Mouse (Mus musculus): ENCODE data around the gene Gm47841.

The Gm47841 gene

DNA sequence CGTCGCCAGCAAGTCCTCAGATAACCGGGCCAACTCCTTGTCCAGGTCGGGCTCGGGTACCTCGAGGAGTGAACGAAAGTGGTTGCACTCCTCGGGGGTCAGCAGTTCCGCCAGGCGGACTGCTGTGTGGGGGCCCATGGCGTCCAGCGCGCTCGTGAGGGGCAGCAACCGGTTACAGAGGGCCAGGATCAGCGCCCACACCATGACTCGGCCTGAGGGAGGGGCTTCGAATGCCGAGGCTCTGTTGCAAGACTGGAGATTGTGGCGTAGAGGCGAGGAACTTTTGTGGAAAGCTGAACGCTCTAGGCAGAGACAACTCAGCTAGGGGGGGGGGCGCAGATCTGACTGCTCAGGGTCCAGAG is at the start of gene Gm47841:
Gene Gm47841 (minus strand): TSS at position 204 of the 362 bp plus-strand sequence.
- peak; percentile 23 for DNase-seq (ENCODE audit: low read depth, low spot score)

GRCm38 (mm10) chr15:101095392-101095791 is 48.2 kb upstream of the Gm47841 start:
- no peak for DNase-seq (ENCODE audit: low read depth, low spot score)

DNA sequence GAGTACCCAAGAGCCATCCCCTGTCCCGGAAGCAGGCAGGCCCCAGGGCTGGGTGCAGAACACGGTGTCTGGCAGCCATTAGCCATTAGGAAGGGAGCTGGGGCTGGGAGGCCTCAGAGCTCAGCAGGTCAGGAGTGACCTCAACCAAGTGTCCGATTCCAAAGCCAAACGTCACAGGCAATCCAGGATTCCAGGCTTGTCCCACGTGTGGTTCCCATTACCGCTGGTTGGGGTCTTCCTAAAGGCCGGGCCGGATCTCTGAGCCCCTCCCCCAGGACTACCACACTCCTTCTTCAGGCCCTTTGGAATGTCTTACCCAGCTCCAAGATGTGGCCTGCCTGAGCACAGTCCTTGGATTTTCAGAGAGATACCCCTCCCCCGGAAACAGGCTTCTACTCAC is 47.8 kb upstream of the Gm47841 start:
- peak; percentile 42 for DNase-seq (ENCODE audit: low read depth, low spot score)

DNA sequence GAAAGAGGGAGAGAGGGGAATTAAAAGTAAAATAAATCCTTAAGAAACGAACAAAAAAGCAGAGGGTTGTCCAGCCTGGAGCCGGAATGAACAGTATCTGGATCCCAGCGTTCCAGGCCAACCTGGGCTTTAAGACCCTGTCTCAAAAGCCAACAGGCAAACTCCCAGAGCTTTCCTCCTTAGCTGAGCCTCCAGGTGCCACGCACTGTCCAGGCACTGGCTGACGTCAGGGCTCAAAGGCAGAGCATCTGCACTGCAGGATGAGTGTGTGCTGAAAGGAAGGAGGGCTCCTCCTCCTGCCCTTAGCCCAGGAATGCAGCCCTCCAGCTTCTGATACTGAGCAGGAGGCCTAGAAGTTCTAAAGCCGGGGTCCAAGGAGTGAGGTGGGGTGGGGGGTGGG is 46.8 kb upstream of the Gm47841 start:
- DNase-seq (ENCODE audit: low read depth, low spot score) = peak; percentile 42

- peak; percentile 93 for DNase-seq (ENCODE audit: low read depth, low spot score)
These were observed 45.8 kb upstream of the Gm47841 start for GRCm38 (mm10) chr15:101092829-101093648.

DNA sequence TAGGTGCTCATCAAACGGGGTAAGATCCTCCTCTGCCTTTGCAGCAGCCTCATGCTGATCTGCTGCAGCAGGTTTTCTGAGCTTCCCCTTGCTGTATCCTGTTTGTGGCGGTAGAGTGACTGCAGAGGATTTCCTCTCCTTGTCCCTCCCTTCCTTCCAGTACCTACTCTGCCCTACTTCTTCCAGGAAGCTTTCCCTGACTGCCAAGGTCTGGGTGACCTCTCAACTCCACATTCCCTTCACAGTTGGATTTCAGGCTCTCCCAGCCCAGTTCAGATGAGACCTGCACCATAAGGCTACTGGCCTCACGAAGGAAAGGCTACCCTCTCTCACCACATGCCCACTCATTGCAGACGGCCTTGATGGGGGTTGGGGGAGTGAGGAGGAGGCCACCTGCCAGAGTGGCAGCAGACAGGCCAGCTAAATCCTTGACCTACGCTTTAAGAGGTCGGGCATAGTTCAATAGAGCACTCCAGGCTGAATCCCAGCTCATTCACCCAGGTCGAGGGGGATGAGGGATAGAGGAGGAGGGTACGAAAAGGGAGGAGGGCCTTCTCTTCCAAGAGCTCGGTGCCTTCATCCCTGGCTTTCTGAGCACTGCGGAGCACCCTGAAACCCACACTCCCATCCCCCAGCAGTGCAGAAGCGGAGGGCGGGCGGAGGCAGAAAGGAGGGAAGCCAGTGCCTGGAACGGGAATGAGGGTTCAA is 45.1 kb upstream of the Gm47841 start:
- DNase-seq (ENCODE audit: low read depth, low spot score) = peak; percentile 36

GRCm38 (mm10) chr15:101091551-101091950 is 44.4 kb upstream of the Gm47841 start:
- no peak for DNase-seq (ENCODE audit: low read depth, low spot score)

DNA sequence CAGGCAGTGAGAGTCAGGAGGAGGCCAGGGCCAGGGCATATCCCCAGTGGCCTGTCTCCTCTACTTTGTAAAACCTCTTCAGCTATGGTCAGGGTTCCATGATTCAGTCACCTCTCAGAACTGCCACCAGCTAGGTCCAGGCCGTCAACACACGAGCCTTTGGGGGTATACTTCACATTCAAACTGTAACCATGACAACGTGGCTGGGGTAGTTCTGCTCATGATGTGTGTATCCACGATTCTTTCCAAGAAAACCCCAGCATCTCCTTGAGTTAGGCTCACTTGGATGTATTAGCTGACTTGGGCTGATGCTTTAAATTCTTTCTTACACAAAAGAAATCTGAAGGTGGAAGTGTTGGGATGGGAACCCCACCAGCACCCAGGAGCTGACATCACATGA is 41.1 kb upstream of the Gm47841 start:
- DNase-seq (ENCODE audit: low read depth, low spot score) = peak; percentile 41

DNA sequence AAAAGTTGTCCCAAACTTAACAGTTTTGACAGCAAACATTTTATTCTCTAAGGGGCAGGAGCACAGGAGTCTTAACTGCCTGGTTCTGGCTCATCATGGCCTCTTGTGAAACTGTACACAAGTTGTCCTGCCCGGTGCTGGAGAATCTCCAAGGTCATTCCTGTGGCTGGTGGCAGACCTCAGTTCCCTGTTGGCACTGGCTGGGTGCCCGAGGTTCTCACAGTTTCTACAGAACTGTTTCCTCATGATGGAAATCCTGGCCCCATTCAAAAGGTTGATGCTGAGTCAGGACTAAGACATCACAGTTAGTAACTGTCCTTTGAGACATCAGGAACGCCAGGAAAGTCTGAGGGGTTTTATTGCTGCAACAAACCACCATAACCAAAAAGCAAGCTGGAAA is 39.8 kb upstream of the Gm47841 start:
- DNase-seq (ENCODE audit: low read depth, low spot score) = no peak

DNA sequence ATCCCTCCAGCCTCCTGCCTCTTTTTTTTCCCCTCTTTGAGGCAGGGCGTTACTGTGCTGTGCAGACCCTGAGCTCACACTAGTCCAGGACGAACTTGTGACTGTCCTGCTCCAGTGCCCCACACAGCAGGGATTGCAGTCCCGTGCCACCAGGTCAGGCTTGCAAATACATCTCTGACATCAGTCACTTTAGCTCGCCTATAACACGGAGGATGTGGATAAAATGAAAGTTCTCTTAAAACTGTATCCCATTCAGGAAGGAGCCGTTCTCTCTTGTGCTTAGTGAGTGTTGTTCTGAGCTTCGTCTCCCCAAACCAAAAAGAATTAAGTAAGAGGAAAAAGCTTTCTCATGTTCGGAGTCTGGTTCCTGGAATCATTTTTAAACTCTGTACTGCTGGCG is 39.3 kb upstream of the Gm47841 start:
- DNase-seq (ENCODE audit: low read depth, low spot score) = no peak

GRCm38 (mm10) chr15:101084499-101084898 is 37.3 kb upstream of the Gm47841 start:
- DNase-seq (ENCODE audit: low read depth, low spot score) = no peak

GRCm38 (mm10) chr15:101082236-101082635 is 35.0 kb upstream of the Gm47841 start:
- DNase-seq (ENCODE audit: low read depth, low spot score) = peak; percentile 87

- DNase-seq (ENCODE audit: low read depth, low spot score) = peak; percentile 19
These were observed 33.9 kb upstream of the Gm47841 start for GRCm38 (mm10) chr15:101081035-101081548.

DNA sequence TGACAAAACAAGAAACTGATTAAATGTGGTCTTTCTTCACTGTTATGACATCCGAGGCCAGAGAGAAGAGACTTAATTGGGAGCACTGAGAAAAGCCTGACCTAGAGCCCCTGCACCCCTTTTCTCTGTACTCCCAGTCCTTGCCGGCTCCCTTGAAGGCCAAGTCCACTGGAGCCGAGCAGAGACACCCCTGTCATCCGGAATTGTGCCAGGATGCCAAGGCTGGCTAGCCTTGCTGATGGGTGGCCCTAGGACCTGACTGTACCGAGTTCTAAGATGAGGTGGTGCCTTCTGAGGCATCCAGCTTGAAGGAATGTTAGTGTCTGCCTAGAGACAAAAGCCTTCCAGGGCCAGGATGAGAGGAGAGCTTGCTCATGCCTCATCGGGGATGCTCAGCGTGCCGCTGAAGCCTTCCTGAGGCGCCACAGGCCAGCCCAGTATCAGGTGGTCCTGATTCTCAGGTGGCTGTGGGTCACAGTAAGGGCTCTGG is 32.9 kb upstream of the Gm47841 start:
- DNase-seq (ENCODE audit: low read depth, low spot score) = no peak

DNA sequence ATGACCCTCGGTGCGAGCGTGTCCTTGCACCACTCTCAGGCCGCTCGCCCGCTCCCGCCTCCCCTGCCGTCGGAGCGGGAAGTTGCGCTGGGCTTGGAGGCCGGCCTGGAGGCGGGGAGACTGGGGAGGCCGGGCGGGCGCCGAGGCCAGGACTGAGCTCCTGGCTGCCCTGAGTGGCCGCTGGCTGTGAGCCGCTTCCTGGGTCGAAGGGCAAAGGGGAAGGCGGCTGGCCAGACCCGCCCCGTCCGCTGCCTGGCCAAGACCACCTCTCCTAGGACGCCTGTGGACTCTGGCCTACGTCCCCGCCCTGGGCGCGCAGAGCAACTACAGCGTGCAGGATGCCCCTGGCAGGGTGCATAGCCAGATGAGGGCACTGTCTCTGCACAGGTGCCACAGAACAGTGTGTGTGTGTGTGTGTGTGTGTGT is 31.5 kb upstream of the Gm47841 start:
- peak; percentile 47 for DNase-seq (ENCODE audit: low read depth, low spot score)

- no peak for DNase-seq (ENCODE audit: low read depth, low spot score)
These were observed 30.9 kb upstream of the Gm47841 start, which contains the start of gene Fignl2 for GRCm38 (mm10) chr15:101077813-101078730. TSS of gene Fignl2 (minus strand) at chr15:101078567.

DNA sequence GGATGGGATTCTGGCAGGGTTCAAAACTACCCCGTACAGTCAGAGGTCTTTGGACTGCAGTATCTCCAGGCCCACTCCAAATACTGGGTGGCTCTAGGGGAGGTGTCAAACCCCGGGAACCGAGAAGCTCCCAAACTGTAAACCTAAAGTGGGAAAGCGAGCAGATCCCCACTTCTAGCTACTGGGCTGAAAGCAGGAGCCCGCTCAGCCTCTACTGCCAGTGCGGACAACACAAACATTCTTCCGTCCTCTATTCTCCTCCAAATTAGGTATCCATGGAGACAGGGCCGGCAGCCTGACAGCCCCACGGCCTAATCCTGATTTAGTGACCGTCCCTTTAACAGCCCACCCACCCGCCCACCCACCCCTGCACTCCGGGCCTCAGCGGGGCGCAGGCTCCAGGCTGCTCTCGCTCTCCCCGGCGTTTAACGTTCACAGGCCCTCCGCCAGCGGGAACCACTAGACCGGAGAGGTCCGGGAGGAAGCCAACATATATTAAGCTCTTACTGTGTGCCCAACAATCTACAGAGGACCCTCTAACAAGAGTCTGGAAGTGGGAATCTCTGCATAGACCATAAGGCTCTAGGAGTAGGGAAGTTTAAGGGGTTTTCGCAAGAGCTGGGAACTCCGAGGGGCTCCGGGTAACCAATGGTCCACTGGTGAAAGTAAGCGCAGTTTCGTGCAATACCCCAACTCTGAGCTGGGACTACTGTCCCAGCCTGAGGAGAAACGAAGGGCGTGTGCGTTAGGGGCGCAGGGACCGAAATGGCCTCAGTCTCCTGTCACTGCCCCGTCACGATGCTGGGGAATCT is 30.0 kb upstream of the Gm47841 start:
- DNase-seq (ENCODE audit: low read depth, low spot score) = peak; percentile 73

GRCm38 (mm10) chr15:101076071-101077000 is 29.1 kb upstream of the Gm47841 start:
- no peak for DNase-seq (ENCODE audit: low read depth, low spot score)

- DNase-seq (ENCODE audit: low read depth, low spot score) = no peak
These were observed 28.5 kb upstream of the Gm47841 start for GRCm38 (mm10) chr15:101075656-101076055.

Data from R1 (cell line).